Mouse (Mus musculus) testis, adult 2 months (tissue): ENCODE data around the gene Plek.

Experiments used
- CTCF ChIP-seq: fragments of 200-500 bp; IDR thresholded peaks from 2 replicates; pipeline ENCODE4 v1.5.1; 2012; ENCODE audit warnings: low read depth, mild to moderate bottlenecking, inconsistent platforms, low read length, moderate library complexity; ENCODE audit not compliant: control insufficient read depth, insufficient read depth, insufficient replicate concordance
- POLR2A ChIP-seq: fragments of 200-500 bp; IDR thresholded peaks from 2 replicates; pipeline ENCODE4 v1.6.1; 2012; ENCODE audit warnings: low read depth, mild to moderate bottlenecking, inconsistent platforms, low read length, moderate library complexity; ENCODE audit not compliant: control insufficient read depth

- no peak for TF ChIP-seq CTCF
- no peak for TF ChIP-seq POLR2A
Measured at GRCm38 (mm10) chr11:17023206-17023605, 29.0 kb downstream of the Plek start.
